Mouse (Mus musculus) hindbrain, embryonic 10.5 days (tissue): ENCODE data around the gene Otud7b. TPM values are rescaled to one million over a fixed set of nuclear protein-coding genes. Genes with fewer than 3 reads are reported as not detected.

Experiments
- DNase-seq: peaks from one replicate; pipeline ENCODE4 v3.0.0-alpha.2; 2017; ENCODE audit warnings: low spot score
- H3K27ac ChIP-seq: fragments of 300-500 bp; sonication (generic); 2 replicates; pipeline ENCODE4 v1.5.1; 2016; ENCODE audit warnings: mild to moderate bottlenecking, moderate library complexity
- H3K27me3 ChIP-seq: fragments of 300-500 bp; sonication (generic); 2 replicates; pipeline ENCODE4 v1.6.1; 2016; ENCODE audit warnings: mild to moderate bottlenecking; ENCODE audit not compliant: poor library complexity, insufficient read depth, severe bottlenecking
- H3K36me3 ChIP-seq: fragments of 300-500 bp; sonication (generic); 2 replicates; pipeline ENCODE4 v1.6.1; 2016; ENCODE audit warnings: mild to moderate bottlenecking, moderate library complexity
- H3K4me1 ChIP-seq: fragments of 300-500 bp; sonication (generic); replicated peaks from 2 replicates; pipeline ENCODE4 v1.6.1; 2016; ENCODE audit warnings: mild to moderate bottlenecking
- H3K4me3 ChIP-seq: fragments of 300-500 bp; sonication (generic); 2 replicates; pipeline ENCODE4 v1.5.1; 2016; ENCODE audit warnings: mild to moderate bottlenecking, moderate library complexity
- H3K9me3 ChIP-seq: fragments of 300-500 bp; sonication (generic); 2 replicates; pipeline ENCODE4 v1.6.1; 2016; ENCODE audit warnings: mild to moderate bottlenecking, moderate library complexity
- WGBS: fragments of 180-500 bp; shearing (Covaris S2); methylation state at CpG from one replicate; pipeline ENCODE4 v1.1.7; 2016; 5-methylcytosine and 5-hydroxymethylcytosine counted together
- polyA plus RNA-seq: library from polyadenylated mRNA; unstranded; fragments of >200 nt; fragmentation: Nextera tagmentation; extraction: Ambion mirVana; gene quantifications from 2 replicates; pipeline ENCODE4 v1.2.1, GENCODE M21; 2016

Gene Otud7b
- polyA plus RNA-seq, 1 experiment from 2014 or later: 12.8 TPM

DNA sequence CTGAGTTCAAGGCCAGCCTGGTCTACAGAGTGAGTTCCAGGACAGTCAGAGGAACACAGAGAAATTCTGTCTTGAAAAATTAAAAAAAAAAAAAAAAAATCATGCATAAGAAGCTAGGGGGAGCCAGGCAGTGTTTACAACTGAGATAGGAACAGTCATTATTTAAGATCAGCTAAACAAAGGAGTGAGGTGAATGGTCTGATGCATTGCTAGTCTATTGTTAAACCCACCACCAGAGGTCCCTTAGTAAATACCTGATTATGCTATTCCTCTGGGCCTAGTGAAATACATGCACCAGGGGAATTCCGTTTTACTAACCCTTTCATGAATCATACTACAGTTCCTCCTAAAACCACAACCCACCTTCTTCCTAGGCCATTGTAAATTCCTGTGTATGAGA is 34.8 kb upstream of the Otud7b start:
- no peaks in the 10 kb centered on the region; the same call in 1 of the 2 replicates for H3K4me1 ChIP-seq
- H3K27ac ChIP-seq: no peak overlapping the region
- H3K4me3 ChIP-seq: no peak overlapping the region
- H3K27me3 ChIP-seq: no peaks in the 10 kb centered on the region
- no peak for DNase-seq
- H3K36me3 ChIP-seq: no peaks in the 10 kb centered on the region
- no peaks in the 10 kb centered on the region for H3K9me3 ChIP-seq
- 78% methylated on average over 1 of the region's 1 CpGs for WGBS

DNA sequence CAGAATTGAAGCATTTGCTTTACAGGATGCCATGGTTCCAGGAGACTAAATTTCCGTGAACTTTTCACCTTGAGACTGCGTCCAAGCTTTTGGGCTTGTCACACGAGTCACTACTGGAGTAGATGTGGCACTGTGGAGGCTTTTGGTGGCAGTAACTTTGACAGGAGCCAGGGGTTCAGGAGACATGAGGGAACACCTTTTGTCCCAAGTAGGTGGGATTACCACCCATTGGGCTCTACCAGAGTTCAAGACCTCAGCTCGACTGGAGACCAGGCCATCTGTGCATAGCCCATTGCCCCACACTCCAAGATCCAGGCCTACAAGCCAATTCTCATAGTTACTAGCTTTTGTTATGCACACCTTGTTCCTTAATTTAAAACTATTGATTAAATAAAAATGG is 34.1 kb upstream of the Otud7b start:
- Histone ChIP-seq H3K36me3 (no peaks in the 10 kb centered on the region), H3K9me3 (no peaks in the 10 kb centered on the region), H3K27me3 (no peaks in the 10 kb centered on the region), H3K4me3 (no peak overlapping the region), H3K4me1 (no peaks in the 10 kb centered on the region; the same call in 1 of the 2 replicates), H3K27ac (no peak overlapping the region)
- 79% methylated on average over 4 of the region's 4 CpGs for WGBS
- DNase-seq: no peak

GRCm38 (mm10) chr3:96072921-96073486 is 31.3 kb upstream of the Otud7b start:
- Histone ChIP-seq H3K27me3 (no peaks in the 10 kb centered on the region), H3K4me1 (no peaks in the 10 kb centered on the region; the same call in 1 of the 2 replicates), H3K36me3 (no peaks in the 10 kb centered on the region), H3K4me3 (no peak overlapping the region), H3K27ac (no peak overlapping the region), H3K9me3 (no peaks in the 10 kb centered on the region)
- whole genome bisulfite sequencing: 65% methylated on average over 12 of the region's 12 CpGs
- no peak for DNase-seq

DNA sequence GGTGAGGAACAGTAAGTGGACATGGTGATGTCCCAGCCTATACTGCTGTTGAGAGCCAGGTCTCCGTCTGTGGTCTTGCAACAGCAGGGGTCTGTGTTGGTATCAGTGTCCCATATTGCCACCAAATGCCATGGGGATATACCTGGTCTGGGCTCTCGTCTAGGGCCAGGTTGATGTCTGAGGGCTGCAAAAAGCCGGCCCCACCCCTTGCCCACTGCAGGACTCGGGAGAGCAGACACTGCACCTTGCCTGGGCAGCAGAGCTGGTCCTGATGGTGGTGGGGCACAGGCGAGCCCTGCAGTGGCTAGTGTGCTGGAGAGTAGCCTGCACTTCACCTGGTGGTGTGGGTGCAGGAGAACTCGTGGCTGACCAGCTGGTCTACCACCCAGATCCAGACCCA is 26.3 kb upstream of the Otud7b start:
- WGBS: 81% methylated on average over 6 of the region's 6 CpGs
- no peak for DNase-seq
- H3K27me3 ChIP-seq: no peaks in the 10 kb centered on the region
- H3K27ac ChIP-seq: no peak overlapping the region
- no peak overlapping the region for H3K4me3 ChIP-seq
- no peaks in the 10 kb centered on the region for H3K9me3 ChIP-seq
- peaks cover 3% of the 10 kb centered on the region; the same call in 1 of the 2 replicates for H3K4me1 ChIP-seq
- no peaks in the 10 kb centered on the region for H3K36me3 ChIP-seq

- DNase-seq: no peak
- Histone ChIP-seq H3K36me3 (no peaks in the 10 kb centered on the region), H3K9me3 (no peaks in the 10 kb centered on the region), H3K27me3 (no peaks in the 10 kb centered on the region), H3K4me3 (no peak overlapping the region), H3K4me1 (0 out of 2 replicates have a peak, but pooled peaks cover 3% of the 10 kb centered on the region), H3K27ac (no peak overlapping the region)
- 69% methylated on average over 3 of the region's 3 CpGs for WGBS
Observed at GRCm38 (mm10) chr3:96078711-96079110, 25.6 kb upstream of the Otud7b start.

DNA sequence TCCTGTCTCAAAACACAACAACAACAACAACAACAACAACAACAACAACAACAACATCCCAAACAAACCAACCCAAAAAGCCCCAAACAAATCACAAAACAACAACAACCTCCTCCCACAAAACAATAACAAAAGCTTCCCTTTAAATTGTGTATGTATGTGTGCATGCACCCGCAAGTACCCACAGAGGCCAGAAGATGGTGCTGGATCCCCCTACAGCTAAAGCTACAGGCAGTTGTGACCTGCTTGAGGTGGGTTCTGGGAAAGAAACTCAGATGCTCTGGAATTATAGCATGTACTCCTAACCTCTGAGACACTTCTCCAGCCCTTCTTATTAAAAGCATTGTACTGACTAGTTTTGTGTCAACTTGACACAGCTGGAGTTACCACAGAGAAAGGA is 23.3 kb upstream of the Otud7b start:
- Histone ChIP-seq H3K9me3 (no peaks in the 10 kb centered on the region), H3K27ac (no peak overlapping the region), H3K36me3 (no peaks in the 10 kb centered on the region), H3K4me3 (no peak overlapping the region), H3K4me1 (0 out of 2 replicates have a peak, but pooled peaks cover 3% of the 10 kb centered on the region), H3K27me3 (no peaks in the 10 kb centered on the region)
- 59% methylated on average over 1 of the region's 1 CpGs for WGBS
- peak; percentile 18 for DNase-seq

DNA sequence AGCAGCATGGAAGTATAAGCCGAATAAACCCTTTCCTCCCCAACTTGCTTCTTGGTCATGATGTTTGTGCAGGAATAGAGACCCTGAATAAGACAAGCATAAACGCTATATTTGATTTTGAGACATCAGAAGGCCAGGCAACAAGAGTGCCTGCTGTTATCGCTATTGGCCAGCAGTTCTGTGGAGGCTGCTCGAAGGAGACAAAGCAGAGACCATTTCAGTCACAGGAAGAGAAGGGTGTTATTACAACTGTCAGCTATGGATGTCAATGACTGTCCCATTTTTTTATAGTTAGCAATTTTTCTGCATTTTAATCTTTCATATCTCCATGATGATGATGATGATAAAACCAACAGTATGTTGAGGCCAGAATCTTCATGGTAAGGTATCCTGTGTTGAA is 22.7 kb upstream of the Otud7b start:
- no peaks in the 10 kb centered on the region for H3K27me3 ChIP-seq
- H3K36me3 ChIP-seq: no peaks in the 10 kb centered on the region
- 0 out of 2 replicates have a peak, but pooled peaks cover 3% of the 10 kb centered on the region for H3K4me1 ChIP-seq
- no peak overlapping the region for H3K4me3 ChIP-seq
- no peak overlapping the region for H3K27ac ChIP-seq
- 91% methylated on average over 4 of the region's 4 CpGs for WGBS
- no peak for DNase-seq
- no peaks in the 10 kb centered on the region for H3K9me3 ChIP-seq

GRCm38 (mm10) chr3:96082100-96082499 is 22.2 kb upstream of the Otud7b start:
- 84% methylated on average over 2 of the region's 2 CpGs for WGBS
- DNase-seq: no peak
- Histone ChIP-seq H3K27ac (no peak overlapping the region), H3K4me1 (0 out of 2 replicates have a peak, but pooled peaks cover 3% of the 10 kb centered on the region), H3K4me3 (no peak overlapping the region), H3K27me3 (no peaks in the 10 kb centered on the region), H3K9me3 (no peaks in the 10 kb centered on the region), H3K36me3 (no peaks in the 10 kb centered on the region)

GRCm38 (mm10) chr3:96082714-96083508 is 21.4 kb upstream of the Otud7b start:
- no peak overlapping the region for H3K4me3 ChIP-seq
- no peaks in the 10 kb centered on the region for H3K36me3 ChIP-seq
- WGBS: 69% methylated on average over 15 of the region's 15 CpGs
- no peak overlapping the region for H3K27ac ChIP-seq
- 0 out of 2 replicates have a peak, but pooled peaks cover 3% of the 10 kb centered on the region for H3K4me1 ChIP-seq
- no peak for DNase-seq
- H3K9me3 ChIP-seq: no peaks in the 10 kb centered on the region
- H3K27me3 ChIP-seq: no peaks in the 10 kb centered on the region

DNA sequence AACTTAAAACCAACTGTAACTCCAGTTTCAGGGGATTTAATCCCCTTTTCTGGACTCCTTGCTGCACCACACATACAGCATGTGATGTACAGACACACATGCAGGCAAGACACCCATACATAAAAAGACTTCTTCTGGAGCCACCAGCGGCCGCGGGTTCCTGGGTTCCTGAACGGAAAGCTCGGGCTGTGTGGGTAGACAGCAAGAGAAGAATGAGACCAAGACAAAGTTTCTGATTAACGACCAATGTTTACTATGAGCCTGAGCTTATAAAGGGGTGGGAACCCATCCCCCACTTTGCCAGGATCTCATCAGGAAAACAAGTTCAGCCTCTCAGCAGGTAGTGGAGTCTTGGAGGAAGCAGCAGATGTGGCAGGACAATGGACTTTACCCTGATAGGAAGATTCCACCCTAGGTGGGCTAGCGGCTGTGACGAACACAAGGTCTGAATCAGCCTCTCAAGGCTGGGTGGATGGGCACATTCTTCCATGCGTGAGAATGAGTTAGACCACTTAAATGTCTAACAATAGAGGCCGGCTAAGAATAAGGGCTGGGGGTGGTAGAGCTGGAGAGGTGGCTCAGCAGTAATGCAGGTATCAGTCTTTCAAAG is 20.1 kb upstream of the Otud7b start:
- H3K4me1 ChIP-seq: 0 out of 2 replicates have a peak, but pooled peaks cover 3% of the 10 kb centered on the region
- H3K36me3 ChIP-seq: no peaks in the 10 kb centered on the region
- H3K27me3 ChIP-seq: no peaks in the 10 kb centered on the region
- 82% methylated on average over 10 of the region's 10 CpGs for WGBS
- no peak overlapping the region for H3K4me3 ChIP-seq
- DNase-seq: no peak
- no peaks in the 10 kb centered on the region for H3K9me3 ChIP-seq
- H3K27ac ChIP-seq: no peak overlapping the region

DNA sequence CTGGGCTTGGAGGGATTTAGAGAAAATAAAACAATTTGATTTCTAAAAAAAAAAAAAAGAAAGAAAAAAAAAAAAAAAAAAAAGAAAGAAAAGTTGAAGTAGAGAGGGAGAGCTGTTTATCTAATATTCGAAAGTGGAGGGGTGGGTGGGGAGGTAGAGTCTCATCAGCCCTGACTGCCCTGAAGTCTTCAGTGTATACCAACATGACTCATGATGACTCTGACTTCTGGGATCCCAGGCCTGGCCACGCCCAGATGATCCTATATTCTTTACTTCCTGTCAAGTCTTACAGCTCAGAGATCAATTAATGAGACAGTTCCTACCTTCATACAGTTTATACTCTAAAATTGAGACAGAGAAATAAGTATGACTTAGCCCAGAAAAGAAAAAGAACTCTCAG is 17.1 kb upstream of the Otud7b start:
- Histone ChIP-seq H3K4me3 (no peak overlapping the region), H3K4me1 (0 out of 2 replicates have a peak, but pooled peaks cover 3% of the 10 kb centered on the region), H3K36me3 (no peaks in the 10 kb centered on the region), H3K27ac (no peak overlapping the region), H3K27me3 (no peaks in the 10 kb centered on the region), H3K9me3 (no peaks in the 10 kb centered on the region)
- 76% methylated on average over 2 of the region's 2 CpGs for WGBS
- no peak for DNase-seq

- Histone ChIP-seq H3K27me3 (no peaks in the 10 kb centered on the region), H3K36me3 (no peaks in the 10 kb centered on the region), H3K4me1 (0 out of 2 replicates have a peak, but pooled peaks cover 3% of the 10 kb centered on the region), H3K9me3 (no peaks in the 10 kb centered on the region), H3K27ac (no peak overlapping the region), H3K4me3 (no peak overlapping the region)
- WGBS: 84% methylated on average over 4 of the region's 4 CpGs
- DNase-seq: no peak
Observed at GRCm38 (mm10) chr3:96087801-96088200, 16.5 kb upstream of the Otud7b start.
